In the genomic region with DNA sequence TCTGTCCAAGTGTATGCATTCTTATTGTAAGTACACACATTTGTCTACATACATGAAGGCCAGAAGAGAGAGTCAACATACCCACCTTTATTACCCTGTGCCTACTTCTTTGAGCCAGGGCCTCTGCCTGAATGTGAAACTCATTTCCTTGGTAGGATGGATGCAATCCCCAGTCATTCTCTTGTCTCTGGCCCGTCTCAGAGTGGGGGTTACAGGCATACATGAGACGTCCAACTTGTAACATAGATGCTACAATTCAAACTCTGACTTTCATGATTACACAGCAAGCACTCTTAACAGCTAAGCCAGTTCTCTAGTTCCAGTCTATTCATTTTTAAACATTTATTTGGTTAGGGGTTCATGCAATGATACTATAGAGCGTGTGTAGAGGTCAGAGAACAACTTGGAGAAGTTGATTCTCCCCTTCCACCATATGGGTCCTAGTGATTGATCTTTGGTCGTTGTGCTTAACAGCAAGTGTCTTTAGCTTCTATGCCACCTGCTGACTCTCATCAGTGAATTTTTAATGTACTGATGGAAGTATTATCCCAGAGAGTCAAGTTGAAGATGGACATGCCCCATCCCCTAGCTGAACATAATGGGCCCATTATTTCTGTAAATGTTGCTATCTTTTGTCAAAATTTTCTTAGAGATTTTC, we compare ENCODE assay signal across 17 mouse cellular contexts.
A peak's percentile ranks its signal among the peaks of the same experiment; 100 is the strongest.
DNase-seq lines count a peak whose midpoint lies in the region; ATAC-seq lines count a peak whose summit lies in the region.
"Had no signal": no experiment of that assay in that cellular context is flagged by ENCODE, and none has a peak within 500 bp of the region (broad histone marks: within the 10 kb centered on the region; RNA-seq: fewer than 3 reads in every experiment).

No protein-coding gene starts in this region.

- H3K4me2 ChIP-seq in heart, embryonic 11.5 days = no peak overlapping the region
- H3K4me2 ChIP-seq in limb, embryonic 11.5 days (ENCODE audit: low read depth, severe bottlenecking) = no peak overlapping the region
- no peak overlapping the region for H3K4me2 ChIP-seq in neural tube, embryonic 14.5 days (ENCODE audit: low read depth, low read length)
- H3K4me2 ChIP-seq: kidney, embryonic 15.5 days; limb, embryonic 15.5 days had no signal

- H3K9me3 ChIP-seq in heart, embryonic 11.5 days (replicated peaks; ENCODE audit: control insufficient read depth, low read length) = peaks cover 32% of the 10 kb centered on the region
- peaks cover 15% of the 10 kb centered on the region for H3K9me3 ChIP-seq in limb, embryonic 11.5 days (ENCODE audit: control insufficient read depth, low read length)
- peaks cover 29% of the 10 kb centered on the region for H3K9me3 ChIP-seq in limb, embryonic 10.5 days (replicated peaks)
- peaks cover 41% of the 10 kb centered on the region for H3K9me3 ChIP-seq in neural tube, embryonic 14.5 days (ENCODE audit: control insufficient read depth, low read length)

- H3K9ac ChIP-seq in heart, embryonic 11.5 days (ENCODE audit: low read depth, low read length) = no peak overlapping the region
- no peak overlapping the region for H3K9ac ChIP-seq in limb, embryonic 11.5 days (ENCODE audit: low read length)
- no peak overlapping the region for H3K9ac ChIP-seq in neural tube, embryonic 14.5 days (replicated peaks; ENCODE audit: low read depth, low read length)
- H3K9ac ChIP-seq: kidney, embryonic 15.5 days; limb, embryonic 15.5 days had no signal

- no peaks in the 10 kb centered on the region for H3K36me3 ChIP-seq in heart, embryonic 11.5 days (ENCODE audit: control insufficient read depth, insufficient read depth, low read length)
- no peaks in the 10 kb centered on the region for H3K36me3 ChIP-seq in limb, embryonic 11.5 days (ENCODE audit: control insufficient read depth, insufficient read depth, low read length)
- H3K36me3 ChIP-seq in limb, embryonic 10.5 days = no peaks in the 10 kb centered on the region
- H3K36me3 ChIP-seq in neural tube, embryonic 14.5 days (ENCODE audit: control insufficient read depth, insufficient read depth, low read length) = no peaks in the 10 kb centered on the region
- H3K36me3 ChIP-seq: kidney, embryonic 15.5 days; limb, embryonic 15.5 days had no signal

- no peaks in the 10 kb centered on the region for H3K27me3 ChIP-seq in heart, embryonic 11.5 days (ENCODE audit: control insufficient read depth, insufficient read depth, low read length)
- no peaks in the 10 kb centered on the region for H3K27me3 ChIP-seq in limb, embryonic 11.5 days (ENCODE audit: control insufficient read depth, insufficient read depth, low read length)
- no peaks in the 10 kb centered on the region for H3K27me3 ChIP-seq in limb, embryonic 10.5 days (ENCODE audit: low read depth, poor library complexity, severe bottlenecking)
- H3K27me3 ChIP-seq in neural tube, embryonic 14.5 days (ENCODE audit: control insufficient read depth, insufficient read depth, low read length) = no peaks in the 10 kb centered on the region
- H3K27me3 ChIP-seq: kidney, embryonic 15.5 days; limb, embryonic 15.5 days had no signal

- H3K4me3 ChIP-seq in heart, embryonic 11.5 days (ENCODE audit: low read depth, low read length) = no peak overlapping the region
- no peak overlapping the region for H3K4me3 ChIP-seq in limb, embryonic 11.5 days (ENCODE audit: low read depth, low read length)
- no peak overlapping the region for H3K4me3 ChIP-seq in limb, embryonic 10.5 days
- no peak overlapping the region for H3K4me3 ChIP-seq in neural tube, embryonic 14.5 days (ENCODE audit: low read depth, low read length)
- H3K4me3 ChIP-seq: kidney, embryonic 15.5 days; limb, embryonic 15.5 days had no signal

- H3K4me1 ChIP-seq in heart, embryonic 11.5 days (ENCODE audit: control insufficient read depth, insufficient read depth, low read length) = no peaks in the 10 kb centered on the region
- H3K4me1 ChIP-seq in limb, embryonic 11.5 days (ENCODE audit: control insufficient read depth, insufficient read depth, low read length) = no peaks in the 10 kb centered on the region
- no peaks in the 10 kb centered on the region for H3K4me1 ChIP-seq in limb, embryonic 10.5 days
- no peaks in the 10 kb centered on the region for H3K4me1 ChIP-seq in neural tube, embryonic 14.5 days (ENCODE audit: control insufficient read depth, insufficient read depth, low read length)
- H3K4me1 ChIP-seq: kidney, embryonic 15.5 days; limb, embryonic 15.5 days had no signal

- ATAC-seq in heart, embryonic 11.5 days (replicated peaks; ENCODE audit: insufficient number of reproducible peaks, low FRiP score, low TSS enrichment) = no peak; the same call in 1 of the 2 replicates
- ATAC-seq in limb, embryonic 11.5 days (ENCODE audit: insufficient number of reproducible peaks, low FRiP score, low TSS enrichment, low read depth) = 0 out of 2 replicates have a peak, but pooled peaks have one; percentile 1
- ATAC-seq in neural tube, embryonic 14.5 days (ENCODE audit: low read depth) = peak; percentile 14; the same call in 1 of the 2 replicates
- ATAC-seq in erythroblast, adult 5-6 weeks (replicated peaks; ENCODE audit: low FRiP score, poor library complexity, severe bottlenecking) = no peak
- ATAC-seq: inflammation-experienced regulatory T-cells, adult 6 months had no signal

- H3K27ac ChIP-seq in heart, embryonic 11.5 days (ENCODE audit: low read depth, low read length) = no peak overlapping the region
- H3K27ac ChIP-seq in limb, embryonic 11.5 days (replicated peaks; ENCODE audit: low read depth, low read length) = no peak overlapping the region
- H3K27ac ChIP-seq in limb, embryonic 10.5 days = no peak overlapping the region
- H3K27ac ChIP-seq in neural tube, embryonic 14.5 days (ENCODE audit: low read depth, low read length) = no peak overlapping the region
- H3K27ac ChIP-seq: kidney, embryonic 15.5 days; limb, embryonic 15.5 days had no signal

- 58% methylated on average over 4 of the region's 4 CpGs for WGBS in heart, embryonic 11.5 days (ENCODE audit: insufficient replicate concordance)
- WGBS in limb, embryonic 11.5 days = 64% methylated on average over 4 of the region's 4 CpGs
- 64% methylated on average over 4 of the region's 4 CpGs for WGBS in limb, embryonic 10.5 days
- WGBS in neural tube, embryonic 14.5 days = 65% methylated on average over 4 of the region's 4 CpGs

- DNase-seq in heart, adult 11 months = peak; percentile 93
- peak; percentile 37 for DNase-seq in limb, embryonic 11.5 days (ENCODE audit: low spot score)
- DNase-seq in limb, embryonic 10.5 days (ENCODE audit: low spot score) = no peak
- no peak for DNase-seq in neural tube, embryonic 10.5 days (ENCODE audit: extremely low spot score, low spot score)
- DNase-seq in adrenal gland, adult 8-10 months = no peak
- DNase-seq: adrenal gland, postnatal 14 days; B cell, adult 2 months; cerebellum, adult 2 months; gastrocnemius, postnatal 10 days; retina, postnatal 1 day; thymus, adult 2 months had no signal

Comparison
In these comparisons a context has a peak if more than half of its experiments do, and no peak if none do; other contexts are left out.
1. DNase-seq: peak in heart, adult 11 months (single experiment) and limb, embryonic 11.5 days (single experiment); none in limb, embryonic 10.5 days (single experiment), neural tube, embryonic 10.5 days (single experiment) and adrenal gland, adult 8-10 months (single experiment).
2. ATAC-seq: peak in limb, embryonic 11.5 days (single experiment) and neural tube, embryonic 14.5 days (single experiment); none in heart, embryonic 11.5 days (single experiment) and erythroblast, adult 5-6 weeks (single experiment).